Mouse (Mus musculus) kidney, adult 10 weeks (tissue): ENCODE results near the gene Rgs7. TPM values are rescaled to one million over a fixed set of nuclear protein-coding genes. Genes with fewer than 3 reads are reported as not detected.

Experiments
- polyA plus RNA-seq: library from polyadenylated mRNA; stranded (reverse); fragments of 350-450 nt; fragmentation: Illumina TruSeq; extraction: RNeasy Lipid Tissue Mini Kit (QIAGEN cat#74804); gene quantifications from one replicate; pipeline ENCODE4 v1.2.3, GENCODE M21; 2014; ENCODE audit warnings: low read depth, low replicate concordance

Gene Rgs7
- polyA plus RNA-seq: 1.2 TPM

DNA sequence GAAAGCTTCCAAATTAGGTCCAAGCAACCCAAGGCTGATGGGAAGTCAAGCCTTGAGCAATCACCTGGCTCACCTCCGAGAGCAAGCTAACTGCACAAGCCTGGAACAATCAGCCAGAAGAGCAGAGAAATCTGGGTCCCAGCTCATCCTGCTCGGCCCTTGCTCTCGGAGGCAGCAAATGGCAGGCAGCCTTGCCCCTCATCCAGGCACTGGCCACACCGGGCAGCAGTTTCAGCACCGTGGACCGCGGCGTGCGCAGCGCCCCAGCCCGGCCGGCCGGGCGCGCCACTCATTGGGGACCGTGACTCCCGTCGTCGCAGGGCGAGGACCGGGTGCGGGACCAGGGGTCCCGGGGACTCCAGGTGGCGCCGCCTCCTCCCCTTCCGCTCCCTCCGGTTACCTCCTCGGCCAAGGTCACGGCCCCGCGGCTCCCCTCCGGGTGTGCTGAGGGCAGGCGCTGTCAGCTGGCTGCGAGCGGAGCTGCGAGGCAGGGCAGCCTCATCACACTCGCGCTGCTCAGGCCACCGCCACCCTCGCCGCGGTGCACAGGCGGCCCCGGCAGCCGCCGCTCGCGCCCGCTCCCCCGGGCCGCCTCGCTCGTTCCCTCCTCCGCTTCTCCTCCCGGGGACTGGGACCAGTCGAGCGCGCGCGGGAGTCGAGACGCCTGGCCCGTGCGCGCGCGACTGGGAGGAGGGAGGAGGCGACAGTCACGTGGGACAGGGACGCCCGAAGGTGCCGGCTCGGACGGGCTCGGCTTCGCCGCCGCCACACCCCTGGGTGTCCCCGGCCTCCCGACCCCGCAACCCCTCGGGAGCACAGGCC, at the start of gene Rgs7:
Rgs7 (minus strand) TSS at position 640 of the 822 bp plus-strand sequence.

Other genes with a start within 250 kb of the Rgs7 start
- gene Kmo, start 127.9 kb upstream of the Rgs7 start, polyA plus RNA-seq: 184 TPM
- 561 TPM for gene Fh1, start 133.1 kb upstream of the Rgs7 start, polyA plus RNA-seq
- gene Opn3, start 200.3 kb upstream of the Rgs7 start, polyA plus RNA-seq: 2.4 TPM
- 11.9 TPM for gene Chml, start 200.4 kb upstream of the Rgs7 start, polyA plus RNA-seq
- gene Wdr64, start 206.1 kb upstream of the Rgs7 start, polyA plus RNA-seq: not detected